In the genomic region with DNA sequence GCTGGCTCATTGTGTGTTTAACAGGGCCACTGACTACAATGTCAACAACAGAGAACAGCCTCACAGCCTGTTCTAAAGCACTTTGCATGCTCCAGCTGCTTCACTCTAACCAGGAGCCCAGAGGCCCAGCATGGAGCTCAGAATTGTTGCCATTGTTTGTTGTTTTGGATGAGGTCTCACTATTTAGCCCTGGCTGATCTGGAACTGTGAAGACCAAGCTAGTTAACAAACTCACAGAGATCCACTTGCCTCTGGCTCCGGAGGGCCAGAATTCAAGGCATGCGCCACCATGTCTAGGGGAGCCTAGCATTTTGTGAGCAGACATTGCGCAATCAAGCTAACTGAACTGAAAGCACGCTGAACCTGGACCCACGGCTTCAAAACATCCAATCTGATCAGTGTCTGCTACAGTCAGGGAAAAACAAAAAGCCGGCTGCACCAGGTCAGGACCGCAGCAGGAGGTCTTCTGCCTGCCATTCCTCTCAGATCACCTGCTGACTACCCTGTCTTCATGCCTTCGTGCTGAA, we compare ENCODE assay signal across 8 mouse cellular contexts. TPM values are rescaled to one million over a fixed set of nuclear protein-coding genes. Genes with fewer than 3 reads are reported as not detected.
A peak's percentile ranks its signal among the peaks of the same experiment; 100 is the strongest.
DNase-seq lines count a peak whose midpoint lies in the region; ATAC-seq and TF ChIP-seq lines count a peak whose summit lies in the region.

No protein-coding gene starts in this region.

- no peaks in the 10 kb centered on the region for H3K9me3 ChIP-seq in ES-E14 (ENCODE audit: control insufficient read depth, insufficient read depth, low read depth, low read length)
- H3K9me3 ChIP-seq in hindbrain, embryonic 11.5 days (ENCODE audit: control insufficient read depth, low read length), result no peaks in the 10 kb centered on the region
- H3K9me3 ChIP-seq in liver, embryonic 11.5 days (ENCODE audit: control insufficient read depth, low read length), result no peaks in the 10 kb centered on the region
- H3K9me3 ChIP-seq in neural tube, embryonic 15.5 days (replicated peaks), result no peaks in the 10 kb centered on the region

- WGBS in hindbrain, embryonic 11.5 days, result 19% methylated on average over 8 of the region's 8 CpGs
- WGBS in liver, embryonic 11.5 days, result 42% methylated on average over 8 of the region's 8 CpGs
- 19% methylated on average over 8 of the region's 8 CpGs for WGBS in neural tube, embryonic 15.5 days

- no peaks in the 10 kb centered on the region for H3K36me3 ChIP-seq in ES-E14 (ENCODE audit: control insufficient read depth, insufficient read depth, low read length, poor library complexity, severe bottlenecking)
- no peaks in the 10 kb centered on the region for H3K36me3 ChIP-seq in hindbrain, embryonic 11.5 days (ENCODE audit: control insufficient read depth, insufficient read depth, low read length)
- H3K36me3 ChIP-seq in liver, embryonic 11.5 days (ENCODE audit: control insufficient read depth, insufficient read depth, low read length), result no peaks in the 10 kb centered on the region
- H3K36me3 ChIP-seq in neural tube, embryonic 15.5 days, result no peaks in the 10 kb centered on the region

- in situ Hi-C loops in ES-E14 (cut with MboI; ENCODE audit: low sequenced_read_pairs in 2 of 2, unreplicated experiment in 2 of 2), result no loop called here

- H3K9ac ChIP-seq in ES-E14 (ENCODE audit: insufficient read depth, low read depth, low read length, poor library complexity, severe bottlenecking), result peak overlapping the region; percentile 58; the same call in 1 of the 2 replicates
- H3K9ac ChIP-seq in hindbrain, embryonic 11.5 days (ENCODE audit: low read depth, low read length), result no peak overlapping the region
- no peak overlapping the region for H3K9ac ChIP-seq in liver, embryonic 11.5 days (ENCODE audit: low read depth, low read length)
- no peak overlapping the region for H3K9ac ChIP-seq in neural tube, embryonic 15.5 days (replicated peaks)

- H3K27ac ChIP-seq in ES-E14 (ENCODE audit: insufficient read depth, low read depth, low read length, poor library complexity, severe bottlenecking), result peak overlapping the region; percentile 96
- peak overlapping the region; percentile 40; the same call in 1 of the 2 replicates for H3K27ac ChIP-seq in hindbrain, embryonic 11.5 days (ENCODE audit: low read depth, low read length)
- H3K27ac ChIP-seq in liver, embryonic 11.5 days (ENCODE audit: low read depth, low read length), result 0 out of 2 replicates have a peak overlapping the region, but pooled peaks have one; percentile 50
- H3K27ac ChIP-seq in neural tube, embryonic 15.5 days (replicated peaks), result peak overlapping the region; percentile 51

- no peaks in the 10 kb centered on the region for H3K27me3 ChIP-seq in hindbrain, embryonic 11.5 days (ENCODE audit: control insufficient read depth, insufficient read depth, low read length)
- no peaks in the 10 kb centered on the region for H3K27me3 ChIP-seq in liver, embryonic 11.5 days (replicated peaks; ENCODE audit: control insufficient read depth, insufficient read depth, low read length)
- H3K27me3 ChIP-seq in neural tube, embryonic 15.5 days (replicated peaks), result no peaks in the 10 kb centered on the region

- peak; percentile 11 to 21 for DNase-seq in cerebellum, postnatal 25 days
- no peak for DNase-seq in cerebellum, postnatal 4 days (ENCODE audit: low spot score in 2 of 2)
- peak; percentile 51 for DNase-seq in ES-E14 (ENCODE audit: low read depth, low spot score)
- peak; percentile 45 for DNase-seq in hindbrain, embryonic 11.5 days (ENCODE audit: low spot score)
- peak; percentile 46 for DNase-seq in liver, embryonic 11.5 days (ENCODE audit: low spot score)
- DNase-seq in thymus, postnatal 0 days (ENCODE audit: low spot score), result no peak
- DNase-seq in gastrocnemius, postnatal 36 days, result no peak

- intact Hi-C loops in gastrocnemius, postnatal 36 days (cut with DNase I), result no loop called here

- H3K4me1 ChIP-seq in ES-E14 (ENCODE audit: control insufficient read depth in 2 of 2, insufficient read depth in 2 of 2, low read length in 2 of 2, poor library complexity in 1 of 2), result peaks cover 5% of the 10 kb centered on the region in 2 experiments; a peak in 2 of 4 replicates
- H3K4me1 ChIP-seq in hindbrain, embryonic 11.5 days (replicated peaks; ENCODE audit: control insufficient read depth, insufficient read depth, low read length), result no peaks in the 10 kb centered on the region
- peaks cover 12% of the 10 kb centered on the region; the same call in 1 of the 2 replicates for H3K4me1 ChIP-seq in liver, embryonic 11.5 days (replicated peaks; ENCODE audit: control insufficient read depth, insufficient read depth, low read length)
- peaks cover 7% of the 10 kb centered on the region for H3K4me1 ChIP-seq in neural tube, embryonic 15.5 days

- ATAC-seq in hindbrain, embryonic 11.5 days (ENCODE audit: low FRiP score), result peak; percentile 8; the same call in 1 of the 2 replicates
- 0 out of 2 replicates have a peak, but pooled peaks have one; percentile 19 for ATAC-seq in liver, embryonic 11.5 days (replicated peaks; ENCODE audit: low FRiP score)
- ATAC-seq in neural tube, embryonic 15.5 days (ENCODE audit: low FRiP score), result no peak

- no peak overlapping the region for H3K4me3 ChIP-seq in ES-E14 (ENCODE audit: insufficient read depth in 1 of 2, low read depth in 1 of 2, low read length in 2 of 2, poor library complexity in 1 of 2, severe bottlenecking in 1 of 2)
- H3K4me3 ChIP-seq in hindbrain, embryonic 11.5 days (ENCODE audit: low read depth, low read length), result no peak overlapping the region
- H3K4me3 ChIP-seq in liver, embryonic 11.5 days (ENCODE audit: low read depth, low read length), result no peak overlapping the region
- H3K4me3 ChIP-seq in neural tube, embryonic 15.5 days (replicated peaks), result no peak overlapping the region

- H3K4me2 ChIP-seq in hindbrain, embryonic 11.5 days (replicated peaks; ENCODE audit: low read depth, low read length), result no peak overlapping the region
- H3K4me2 ChIP-seq in liver, embryonic 11.5 days, result peak overlapping the region; percentile 16
- H3K4me2 ChIP-seq in neural tube, embryonic 15.5 days, result no peak overlapping the region

TF ChIP-seq in ES-E14, 5 proteins besides CTCF, POLR2A, EP300 and RAD21:
- TF ChIP-seq HCFC1 (IDR thresholded peaks at IDR 0.05; ENCODE audit: borderline replicate concordance, insufficient read depth, low read length), result 0 out of 2 replicates have a peak, but pooled peaks have one; percentile 29
- TF ChIP-seq MAFK (IDR thresholded peaks at IDR 0.05; ENCODE audit: insufficient read depth, low read depth, low read length), result no peak

RNA-seq across cellular contexts. Expression of gene Ctr9, which starts 4.6 kb away (rescaled TPM):
- 54.9 and 71.9 TPM in 2 replicates for total RNA-seq in ES-E14 (2012; rRNA removed)
- polyA plus RNA-seq in hindbrain, embryonic 11.5 days (2014; fragmentation: Nextera tagmentation; extraction: Ambion mirVana), result 79.3 and 91.2 TPM in 2 replicates
- polyA plus RNA-seq in liver, embryonic 11.5 days (2014; fragmentation: Nextera tagmentation; extraction: Ambion mirVana), result 53.6 and 58.3 TPM in 2 replicates
- 68.3 and 71.5 TPM in 2 replicates for polyA plus RNA-seq in neural tube, embryonic 15.5 days (2015; fragmentation: Nextera tagmentation; extraction: Ambion mirVana)
- polyA plus RNA-seq in thymus, postnatal 0 days (2015; fragmentation: Nextera tagmentation; extraction: Ambion mirVana), result 42.2 and 45.3 TPM in 2 replicates
- total RNA-seq in gastrocnemius, postnatal 36 days (2021), result 10 to 100 TPM; 12.6 to 12.9 TPM

RNA-seq across cellular contexts. Expression of gene Mrvi1, which starts 41.9 kb away (rescaled TPM):
- 0.21 and 0.27 TPM in 2 replicates for total RNA-seq in ES-E14 (2012; rRNA removed)
- 1.4 and 1.7 TPM in 2 replicates for polyA plus RNA-seq in hindbrain, embryonic 11.5 days (2014; fragmentation: Nextera tagmentation; extraction: Ambion mirVana)
- 20.7 and 25.2 TPM in 2 replicates for polyA plus RNA-seq in liver, embryonic 11.5 days (2014; fragmentation: Nextera tagmentation; extraction: Ambion mirVana)
- polyA plus RNA-seq in neural tube, embryonic 15.5 days (2015; fragmentation: Nextera tagmentation; extraction: Ambion mirVana), result 1.4 and 3.1 TPM in 2 replicates
- polyA plus RNA-seq in thymus, postnatal 0 days (2015; fragmentation: Nextera tagmentation; extraction: Ambion mirVana), result 0.92 and 1.1 TPM in 2 replicates
- total RNA-seq in gastrocnemius, postnatal 36 days (2021), result 1 to 10 TPM; 6.0 to 6.5 TPM

RNA-seq across cellular contexts. Expression of gene Eif4g2, which starts 58.7 kb away (rescaled TPM):
- total RNA-seq in ES-E14 (2012; rRNA removed), result 494 and 627 TPM in 2 replicates
- polyA plus RNA-seq in hindbrain, embryonic 11.5 days (2014; fragmentation: Nextera tagmentation; extraction: Ambion mirVana), result 1,716 and 2,020 TPM in 2 replicates
- polyA plus RNA-seq in liver, embryonic 11.5 days (2014; fragmentation: Nextera tagmentation; extraction: Ambion mirVana), result 1,063 and 1,240 TPM in 2 replicates
- polyA plus RNA-seq in neural tube, embryonic 15.5 days (2015; fragmentation: Nextera tagmentation; extraction: Ambion mirVana), result 876 and 927 TPM in 2 replicates
- 687 and 746 TPM in 2 replicates for polyA plus RNA-seq in thymus, postnatal 0 days (2015; fragmentation: Nextera tagmentation; extraction: Ambion mirVana)
- total RNA-seq in gastrocnemius, postnatal 36 days (2021), result 100 to 1,000 TPM; 625 to 714 TPM

Comparison
In these comparisons a context has a peak if more than half of its experiments do, and no peak if none do; other contexts are left out.
1. DNase-seq: peak in cerebellum, postnatal 25 days (2 of 2), ES-E14 (single experiment), hindbrain, embryonic 11.5 days (single experiment) and liver, embryonic 11.5 days (single experiment); none in cerebellum, postnatal 4 days (0 of 2), thymus, postnatal 0 days (single experiment) and gastrocnemius, postnatal 36 days (0 of 2).
2. H3K27ac ChIP-seq: peak in every context shown above with its lines; median percentile 96 in ES-E14; 51 in neural tube, embryonic 15.5 days; 50 in liver, embryonic 11.5 days; 40 in hindbrain, embryonic 11.5 days.